Mouse (Mus musculus) embryonic fibroblast, embryonic 13.5 days (primary cell): Measurements from ENCODE around the gene Gm6121. TPM values are rescaled to one million over a fixed set of nuclear protein-coding genes. Genes with fewer than 3 reads are reported as not detected.
"Not testable (repeated sequence)": the region's sequence is repeated elsewhere in the genome, so short reads cannot be mapped to it uniquely, and the experiment has no call there.

Experiments used
- H3K27ac ChIP-seq: 2 replicates; pipeline ENCODE4 v1.5.1; 2012; ENCODE audit warnings: low read length, control low read depth, inconsistent platforms; ENCODE audit not compliant: insufficient read depth
- H3K4me1 ChIP-seq: 2 replicates; pipeline ENCODE4 v1.6.1; 2011; ENCODE audit warnings: low read length; ENCODE audit not compliant: control insufficient read depth, insufficient read depth
- H3K4me3 ChIP-seq: 2 replicates; pipeline ENCODE4 v1.5.1; 2011; ENCODE audit warnings: mild to moderate bottlenecking, control low read depth, low read length; ENCODE audit not compliant: insufficient read depth
- polyA plus RNA-seq: library from polyadenylated mRNA; stranded (reverse); fragments of >200 nt; gene quantifications from 2 replicates; pipeline ENCODE4 v1.2.4, GENCODE M21; 2011; ENCODE audit warnings: low read depth; ENCODE audit not compliant: missing spikeins, insufficient read length

Gm6121 gene
- polyA plus RNA-seq = not detected in 2 replicates

DNA sequence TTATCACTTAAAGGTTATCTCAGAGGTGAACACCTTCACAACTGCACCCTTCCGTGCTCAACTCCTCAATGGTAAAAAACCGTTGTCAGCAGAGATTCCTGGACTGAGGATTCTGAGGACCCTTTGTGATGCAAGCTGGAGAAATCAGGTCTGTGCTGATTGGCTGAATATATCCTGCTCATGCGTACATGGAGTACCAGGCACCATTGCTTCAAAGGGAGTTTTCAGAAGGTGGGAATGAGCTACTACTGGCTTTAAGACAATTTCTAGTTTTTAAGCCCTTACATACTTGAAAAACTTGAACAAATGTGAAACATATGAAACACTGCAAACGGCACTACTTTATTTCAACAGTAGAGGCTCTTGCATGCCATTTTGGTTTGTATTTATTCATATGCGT is at the start of gene Gm6121:
Gene Gm6121, minus strand, starts transcription at position 101 of the 400 bp plus-strand sequence.
- not testable (repeated sequence) for H3K4me3 ChIP-seq, H3K27ac ChIP-seq, H3K4me1 ChIP-seq

Other genes starting within 250 kb of the Gm6121 start
- not detected in 2 replicates for gene Gm14525, start 233.1 kb downstream of the Gm6121 start, polyA plus RNA-seq